Mouse (Mus musculus): ENCODE measurements around the gene Wipf1. TPM values are rescaled to one million over a fixed set of nuclear protein-coding genes. Genes with fewer than 3 reads are reported as not detected.
"Not testable (repeated sequence)": the region's sequence is repeated elsewhere in the genome, so short reads cannot be mapped to it uniquely, and the experiment has no call there.

Gene Wipf1
- total RNA-seq, 4 experiments from 2014 or later: 11.5 to 14.6 (median 13.3) TPM

DNA sequence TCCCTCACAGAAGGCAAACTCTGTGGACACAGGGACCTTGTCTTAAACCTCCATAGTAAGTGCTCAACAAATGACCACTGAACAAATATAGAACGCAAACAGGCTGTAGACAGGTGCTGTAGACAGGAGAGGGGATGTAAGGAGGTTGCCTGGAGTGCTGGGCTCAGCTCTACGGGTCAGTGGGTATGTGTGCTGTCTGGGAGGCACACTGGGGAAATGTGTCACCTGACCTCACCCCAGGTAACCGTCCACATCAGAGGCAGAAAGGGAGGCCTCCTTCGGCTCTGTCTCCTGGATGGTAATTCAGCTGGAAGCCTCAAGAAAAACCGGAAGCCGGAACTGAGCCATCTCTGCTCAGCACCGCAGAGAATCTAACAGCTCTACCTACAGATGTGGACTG, 21.6 kb downstream of the Wipf1 start:
- no peak for DNase-seq (ENCODE audit: low spot score)

DNA sequence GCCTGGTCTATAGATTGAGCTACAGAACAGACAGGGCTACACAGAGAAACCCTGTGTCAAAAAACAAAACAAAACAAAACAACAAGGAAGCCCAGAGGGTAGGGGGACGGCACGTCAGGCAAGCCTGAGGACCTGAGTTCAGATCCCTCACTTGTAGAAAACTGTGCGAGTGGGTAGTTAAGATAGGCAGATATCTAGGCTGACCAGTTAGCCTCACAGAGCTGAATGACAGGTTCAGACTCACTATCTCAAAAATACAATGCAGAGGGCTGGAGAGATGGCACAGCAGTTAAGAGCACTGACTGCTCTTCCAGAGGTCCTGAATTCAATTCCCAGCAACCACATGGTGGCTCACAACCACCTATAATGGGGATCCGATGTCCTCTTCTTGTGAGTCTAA, 23.2 kb downstream of the Wipf1 start:
- DNase-seq (ENCODE audit: low spot score): not testable (repeated sequence)

DNA sequence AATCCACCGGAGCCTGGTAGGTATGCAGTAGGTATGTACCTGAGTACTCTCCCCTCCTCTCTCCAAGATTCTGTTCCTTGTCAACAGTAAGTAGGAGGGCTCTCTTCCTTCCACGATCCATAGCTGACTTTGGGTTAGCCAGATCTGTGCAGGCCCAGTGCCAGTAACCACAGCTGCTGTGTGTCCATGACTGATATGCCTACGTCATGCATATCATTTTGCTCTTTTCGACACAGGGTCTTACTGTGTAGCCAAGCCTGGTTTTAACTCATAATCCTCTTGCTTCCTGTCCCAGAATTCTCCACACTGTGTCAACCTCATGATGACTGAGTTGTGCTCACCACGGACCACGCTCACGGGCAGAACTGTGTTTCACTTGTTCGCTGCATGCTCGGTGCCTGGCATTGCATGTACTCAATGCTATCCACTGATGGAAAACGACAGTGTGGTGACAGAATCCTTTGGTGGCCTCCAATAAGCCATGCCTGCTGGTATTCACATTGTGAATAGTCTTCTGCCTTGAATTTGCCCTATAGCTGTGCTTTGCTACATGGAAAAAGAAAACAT, 26.6 kb downstream of the Wipf1 start:
- no peak for DNase-seq (ENCODE audit: low spot score)

DNA sequence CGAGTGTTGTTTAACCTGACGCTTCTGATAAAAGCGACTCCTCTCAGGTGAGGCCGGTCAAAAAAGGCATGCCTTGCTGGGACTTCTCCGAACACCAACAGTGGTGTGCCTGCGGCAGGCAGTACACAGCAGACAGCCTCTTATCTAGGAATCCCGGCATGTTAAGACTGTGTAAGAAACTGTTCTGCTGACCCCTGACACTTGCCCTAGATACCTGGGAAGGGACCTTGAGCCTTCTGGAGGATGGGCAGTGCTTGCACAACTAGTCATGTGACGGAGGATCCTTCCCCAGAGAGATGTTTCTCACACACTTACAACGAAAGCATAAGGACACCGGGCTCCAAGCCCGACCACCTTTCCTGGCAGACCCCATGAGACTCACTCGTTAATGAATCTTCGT, 28.7 kb downstream of the Wipf1 start:
- no peak for DNase-seq (ENCODE audit: low spot score)

DNA sequence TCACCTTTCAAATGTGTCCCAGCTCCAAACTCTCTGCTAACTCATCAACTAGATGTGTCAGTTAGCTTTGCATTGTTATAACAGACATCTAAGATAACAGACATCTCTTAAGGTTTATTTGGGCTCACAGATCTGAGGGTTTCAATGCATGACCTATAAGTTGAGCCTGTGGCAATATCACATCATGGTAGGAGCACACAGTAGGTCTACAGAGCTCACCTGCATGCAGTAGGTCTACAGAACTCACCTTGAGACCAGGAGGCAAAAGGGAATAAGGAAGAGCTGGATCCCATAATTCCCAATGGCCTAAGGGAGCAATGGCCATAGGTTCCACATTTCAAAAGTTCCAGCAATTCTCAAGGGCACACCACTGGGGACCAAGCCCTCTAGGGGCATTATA, 31.2 kb downstream of the Wipf1 start:
- DNase-seq (ENCODE audit: low spot score): no peak

DNA sequence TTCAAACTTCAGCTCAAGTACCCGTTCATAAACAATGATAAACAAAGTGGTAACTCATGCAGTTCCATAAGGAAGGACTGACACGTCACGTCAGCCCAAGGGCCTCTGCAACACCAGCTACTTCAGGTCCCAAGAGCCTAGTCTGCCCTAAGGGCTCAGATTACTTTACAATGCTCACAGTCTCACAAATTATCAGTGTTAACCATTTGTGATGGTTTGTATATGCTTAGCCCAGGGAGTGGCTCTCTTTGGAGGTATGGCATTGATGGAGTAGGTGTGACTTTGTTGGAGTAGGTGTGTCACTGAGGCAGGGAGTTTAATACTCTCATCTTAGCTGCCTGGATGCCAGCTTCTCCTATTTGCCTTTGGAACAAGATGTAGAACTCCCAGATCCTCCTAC, 32.0 kb downstream of the Wipf1 start:
- DNase-seq (ENCODE audit: low spot score): no peak

DNA sequence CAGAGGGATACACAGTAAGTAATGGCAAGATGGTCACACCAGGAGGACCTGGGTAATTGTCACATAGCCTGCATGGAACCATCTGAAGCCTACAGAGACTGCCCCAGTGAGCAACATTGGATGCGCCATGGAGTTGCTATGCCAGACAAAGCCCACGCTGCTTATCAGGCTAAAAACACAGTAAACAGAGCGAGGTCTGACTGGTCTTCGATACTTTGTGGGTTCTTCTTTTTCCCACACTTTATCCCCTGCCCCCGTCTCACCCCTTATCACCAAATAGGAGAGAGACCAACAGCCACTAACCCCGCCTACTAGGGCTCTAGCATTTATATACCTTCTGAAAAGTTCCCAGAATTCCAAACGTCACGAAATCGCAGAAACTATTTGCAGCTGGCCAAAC, 32.6 kb downstream of the Wipf1 start:
- DNase-seq (ENCODE audit: low spot score): no peak

DNA sequence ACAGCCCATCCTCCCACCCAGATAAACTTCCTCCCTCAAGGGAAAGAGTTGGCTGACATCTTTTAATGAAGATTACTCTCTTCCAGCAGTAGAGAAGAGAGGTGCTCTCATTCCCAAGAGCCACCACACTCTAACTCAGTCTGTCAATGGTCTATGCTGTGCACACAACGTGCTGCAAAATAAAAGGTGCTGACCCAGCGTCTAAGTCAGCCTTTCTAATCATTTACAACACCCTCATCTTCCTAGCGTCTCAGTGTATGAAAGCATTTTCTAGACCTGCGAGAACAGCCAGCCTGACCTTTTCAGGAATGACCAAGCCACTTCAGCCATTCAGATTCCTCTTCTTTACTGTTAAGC, 33.2 kb downstream of the Wipf1 start:
- no peak for DNase-seq (ENCODE audit: low spot score)

DNA sequence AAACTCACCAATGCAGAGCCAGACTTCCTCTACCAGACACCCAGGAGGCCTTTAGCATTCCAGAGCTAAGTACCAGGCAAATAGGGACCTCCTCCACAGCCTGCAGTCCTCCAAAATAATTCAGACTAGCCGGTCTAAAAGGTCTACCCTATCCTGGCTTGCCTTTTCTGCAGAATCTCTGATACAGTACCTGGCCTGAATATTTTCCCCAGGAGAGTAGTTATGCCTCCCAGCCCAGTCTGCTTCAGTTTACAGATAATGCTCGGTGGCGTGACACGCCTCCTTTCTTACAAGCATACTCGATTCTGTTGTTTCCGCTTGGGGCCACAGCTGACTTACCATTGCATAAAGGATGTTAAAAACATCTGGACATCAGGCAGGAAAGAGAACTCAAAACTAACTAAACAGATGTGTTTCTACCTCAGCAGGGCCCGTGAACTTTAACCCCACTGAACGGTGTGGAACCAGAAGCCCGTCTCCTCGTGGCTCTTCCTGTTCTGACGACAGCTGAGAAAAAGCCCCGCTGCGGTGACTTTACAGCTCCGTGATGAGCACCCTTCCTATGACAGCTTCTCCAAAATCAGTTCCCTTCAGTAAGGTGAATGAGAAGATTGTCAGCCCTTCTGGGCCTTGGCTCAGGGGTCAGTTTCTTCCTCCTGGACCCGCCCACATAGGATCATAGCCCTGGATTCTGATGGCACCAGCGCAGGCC, 33.8 kb downstream of the Wipf1 start:
- DNase-seq (ENCODE audit: low spot score): peak; percentile 73

DNA sequence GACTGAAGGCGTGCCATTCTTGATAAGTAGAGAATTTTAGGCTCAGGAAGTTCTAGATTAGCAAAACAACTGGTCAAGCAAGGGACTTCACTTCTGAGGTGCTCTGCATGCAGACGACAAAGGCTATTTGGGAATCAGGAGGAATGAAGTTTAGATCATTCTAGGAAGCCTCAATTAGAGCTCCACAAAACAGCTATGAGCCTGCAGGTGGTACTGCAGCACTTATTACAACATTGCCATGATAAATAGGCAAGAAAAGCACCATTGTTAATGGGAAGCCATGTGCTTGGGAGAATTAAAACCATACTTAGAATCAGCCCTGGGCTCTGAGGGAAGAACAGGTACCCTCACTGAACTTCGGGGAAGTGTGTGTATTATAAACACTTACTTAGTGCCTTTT, 36.0 kb downstream of the Wipf1 start:
- no peak for DNase-seq (ENCODE audit: low spot score)

DNA sequence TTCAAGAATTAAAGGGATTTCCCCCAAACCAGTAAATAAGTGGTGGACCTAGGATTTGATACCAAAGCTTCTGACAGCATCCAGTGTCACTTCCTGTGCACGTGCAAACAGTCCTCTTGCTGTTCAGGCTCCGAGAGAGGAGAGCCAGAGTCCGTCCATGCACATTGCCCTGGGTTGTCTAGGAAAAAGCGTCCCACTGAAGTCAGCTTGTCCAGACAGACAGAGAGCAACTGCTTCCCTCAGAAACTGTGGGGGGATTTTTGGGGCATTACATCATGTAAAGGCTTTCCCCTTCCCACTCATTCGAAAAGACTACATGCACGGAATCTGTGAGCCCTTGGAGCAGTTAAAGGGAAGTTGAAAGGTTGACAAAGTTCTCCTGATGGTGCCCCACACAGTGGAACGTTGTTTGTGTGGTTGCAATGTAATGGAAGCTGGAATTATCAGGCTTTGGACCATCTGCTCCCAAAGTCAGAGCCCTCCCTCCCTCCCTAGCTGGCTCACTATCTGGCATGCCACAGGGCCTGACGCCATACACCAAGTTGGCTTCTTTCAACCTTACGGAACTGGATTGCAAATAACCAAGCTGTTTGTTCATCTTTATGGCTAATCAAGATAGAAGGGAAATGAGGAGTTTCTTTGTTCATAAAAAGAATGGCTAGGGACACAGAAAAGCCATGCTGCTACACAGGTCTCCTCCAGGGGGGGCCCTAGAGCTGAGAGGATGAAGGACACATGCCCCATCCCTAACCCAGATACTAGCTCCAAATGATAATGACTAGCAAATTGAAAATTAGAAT, 37.9 kb downstream of the Wipf1 start:
- peak; percentile 63 for DNase-seq (ENCODE audit: low spot score)

DNA sequence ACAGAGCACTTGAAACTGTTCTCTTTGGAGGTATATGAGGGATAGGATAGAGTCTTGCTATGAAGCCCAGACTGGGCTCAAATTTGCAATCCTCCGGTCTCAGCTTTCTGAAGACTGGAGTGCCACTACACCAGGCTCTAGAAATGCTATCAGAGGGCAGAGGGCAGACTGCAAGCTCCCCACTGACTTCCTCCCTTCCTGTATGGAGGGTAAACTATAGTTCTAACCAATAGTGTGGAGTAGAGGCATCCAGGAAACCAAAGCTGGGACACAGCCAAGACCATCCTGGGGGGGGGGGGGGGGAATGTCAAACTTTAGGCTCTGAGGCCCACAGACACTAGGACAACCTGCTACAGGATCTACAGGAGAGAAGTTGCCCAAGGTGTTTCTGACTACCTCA, 39.1 kb downstream of the Wipf1 start:
- no peak for DNase-seq (ENCODE audit: low spot score)

DNA sequence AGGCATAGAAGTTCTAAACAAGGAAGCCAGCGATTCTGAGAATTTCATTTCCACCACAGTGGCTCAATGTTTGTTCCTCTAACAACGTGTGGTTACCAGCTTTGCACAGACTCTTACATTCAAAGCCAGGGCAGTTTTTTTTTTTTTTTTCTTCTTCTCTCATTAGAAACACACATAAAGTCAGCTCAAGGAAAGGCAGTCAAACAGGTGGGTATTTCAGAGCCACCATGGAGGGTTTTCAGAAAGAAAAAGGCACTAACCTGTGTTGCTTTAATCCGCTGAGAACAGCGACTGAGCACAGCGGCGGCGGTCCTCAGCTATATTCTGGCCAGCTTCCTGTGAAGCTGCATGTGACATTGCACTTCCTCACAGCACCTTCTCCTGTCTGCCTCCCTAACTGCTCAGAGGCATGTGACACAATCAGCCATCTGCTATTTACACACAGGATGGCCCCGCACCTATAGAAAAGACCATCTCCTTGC, 43.4 kb downstream of the Wipf1 start:
- no peak for DNase-seq (ENCODE audit: low spot score)

DNA sequence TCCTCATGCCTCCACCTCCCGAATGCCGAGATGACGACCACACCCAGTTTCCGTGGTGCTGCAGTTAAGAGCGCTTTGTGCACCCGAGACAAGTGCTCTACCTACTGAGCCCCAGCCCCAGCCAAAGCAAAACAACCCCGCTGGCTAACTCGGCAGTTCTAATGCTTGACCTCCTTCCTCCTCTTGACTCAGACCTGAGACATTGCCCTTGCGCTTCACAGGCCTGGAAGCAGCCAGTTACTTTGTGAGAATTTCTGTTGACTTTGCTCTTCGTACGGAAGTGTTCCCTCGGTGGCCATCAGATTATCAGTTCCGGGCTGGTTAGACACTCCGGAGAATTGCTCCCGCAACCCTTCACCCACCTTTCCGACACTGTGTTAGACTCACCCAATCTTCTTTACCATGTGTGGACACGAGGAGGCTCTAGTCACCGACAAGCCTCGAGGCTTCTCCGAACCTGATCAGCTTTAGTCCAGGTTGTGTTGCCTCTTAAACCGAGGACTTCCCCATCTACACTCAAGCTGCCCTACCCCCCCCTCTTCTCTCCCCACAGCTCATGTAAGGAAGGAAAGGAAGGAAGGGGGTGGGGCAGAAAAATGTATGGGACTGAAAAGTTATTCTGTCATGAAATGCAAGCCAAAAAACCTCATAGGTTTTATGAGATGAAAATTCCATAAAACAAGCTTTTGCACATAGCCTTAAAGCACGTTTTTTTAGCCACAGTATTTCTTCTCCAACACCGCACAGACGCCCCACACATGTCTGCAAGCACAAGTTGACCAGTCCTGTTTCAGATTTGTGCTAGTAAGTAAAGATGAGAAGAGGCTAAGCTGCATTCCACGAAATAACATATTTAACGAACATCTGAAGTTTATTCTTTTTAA, 44.1 kb downstream of the Wipf1 start:
- DNase-seq (ENCODE audit: low spot score): no peak

DNA sequence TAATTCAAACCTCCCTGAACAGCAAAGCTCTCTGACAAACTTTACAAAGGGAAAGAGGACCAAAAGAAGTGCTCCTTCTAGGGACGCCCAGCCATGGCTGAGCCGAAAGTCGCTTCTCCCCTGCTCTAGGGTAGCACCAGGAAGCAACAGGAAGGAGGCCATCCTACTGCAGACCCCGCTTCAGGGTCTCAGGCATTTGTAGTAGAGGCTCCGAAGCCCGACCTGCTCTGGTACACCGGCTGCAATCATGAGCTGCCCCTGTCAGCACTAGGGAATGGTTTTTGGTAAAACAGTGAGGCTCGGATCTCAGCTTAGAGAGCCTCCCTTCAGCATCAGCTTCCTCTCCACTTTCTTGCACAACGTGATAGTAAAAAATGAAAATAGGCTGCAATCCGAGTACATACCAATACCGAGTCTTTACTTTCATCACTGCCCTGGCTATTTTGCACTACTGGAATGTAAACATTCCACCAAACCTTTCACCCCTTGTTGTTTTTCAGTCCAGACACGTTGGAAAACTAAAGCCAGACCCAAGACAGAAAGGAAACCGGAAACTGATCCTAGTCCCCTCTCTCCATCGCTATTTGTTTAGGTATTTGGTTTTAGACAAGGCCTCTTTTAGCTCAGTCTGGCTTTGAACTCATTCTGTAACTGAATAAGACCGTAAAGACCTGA, 44.8 kb downstream of the Wipf1 start:
- no peak for DNase-seq (ENCODE audit: low spot score)

DNA sequence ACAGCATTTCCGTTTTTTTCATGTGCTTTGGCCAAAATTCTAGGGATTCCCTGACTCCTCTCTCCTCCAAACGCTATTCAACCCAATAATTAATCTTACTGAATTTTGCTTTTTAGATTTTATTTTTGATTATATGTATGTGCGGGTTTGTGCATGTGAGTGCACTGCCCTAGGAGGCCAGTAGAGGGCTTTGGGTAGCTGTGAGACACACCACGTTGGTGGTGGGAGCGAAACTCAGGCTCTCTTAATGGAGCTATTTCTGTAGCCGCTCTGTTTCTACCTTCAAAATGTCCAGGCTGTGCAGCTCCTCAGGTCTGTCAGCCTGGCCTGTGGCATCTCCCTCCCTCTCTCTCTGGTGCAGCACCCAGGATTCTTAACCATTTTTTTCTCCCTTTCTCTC, 50.7 kb downstream of the Wipf1 start:
- no peak for DNase-seq (ENCODE audit: low spot score)

DNA sequence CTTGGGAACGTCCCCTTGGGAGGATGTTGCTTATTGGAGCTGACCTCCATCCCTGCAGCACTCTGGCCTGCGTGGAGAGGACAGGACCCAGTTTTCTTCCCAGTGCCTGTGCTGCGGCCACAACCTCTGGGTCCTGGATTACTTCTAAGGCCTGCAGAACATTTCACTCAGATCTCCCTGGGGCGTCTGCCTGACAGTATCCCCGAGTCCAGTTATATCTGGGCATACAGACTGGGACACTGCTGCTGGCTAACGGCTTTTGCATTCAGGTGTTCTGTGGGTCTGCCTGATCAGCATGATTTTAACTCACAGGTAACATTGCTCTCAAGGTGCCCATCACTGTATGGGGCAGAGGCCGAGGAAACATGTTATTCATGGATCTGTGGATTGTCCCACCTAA, 52.0 kb downstream of the Wipf1 start:
- no peak for DNase-seq (ENCODE audit: low spot score)

DNA sequence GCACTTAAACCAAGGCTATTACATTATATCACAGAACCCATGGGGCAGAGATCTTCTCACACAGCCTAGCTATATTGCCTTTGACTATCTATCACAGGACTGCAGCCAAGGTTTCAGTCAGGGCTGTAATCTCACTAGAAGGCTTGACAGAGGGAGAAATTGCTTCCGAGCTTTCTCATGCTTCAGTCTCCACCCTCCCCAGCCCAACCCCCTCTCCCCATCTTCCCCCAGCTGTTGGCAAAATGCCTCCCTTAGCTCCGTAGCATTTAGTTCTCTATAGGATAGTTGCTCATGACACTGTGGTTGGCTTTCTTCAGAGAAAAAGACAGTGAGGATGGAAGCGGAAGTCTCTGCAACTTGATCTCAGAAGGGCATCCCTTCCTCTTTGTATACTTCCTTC, 54.0 kb downstream of the Wipf1 start:
- no peak for DNase-seq (ENCODE audit: low spot score)

DNA sequence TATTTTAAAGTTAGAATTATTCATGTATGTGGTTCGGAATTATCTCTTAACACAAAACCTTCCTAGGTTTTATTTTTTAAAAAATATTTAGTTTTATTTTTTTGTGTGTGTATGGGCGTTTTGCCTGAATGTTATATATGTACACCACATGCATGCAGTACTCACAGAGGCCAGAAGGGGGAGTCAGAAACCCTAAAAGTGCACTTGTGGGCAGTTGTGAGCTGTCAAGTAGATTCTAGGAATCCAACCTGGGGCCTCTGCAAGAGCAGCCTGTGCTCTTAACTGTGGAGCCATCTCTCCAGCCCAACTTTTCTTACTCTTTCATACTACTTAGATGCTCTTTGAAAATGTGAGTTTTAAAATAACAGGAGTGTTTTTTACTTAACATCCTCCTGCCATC, 57.4 kb downstream of the Wipf1 start:
- no peak for DNase-seq (ENCODE audit: low spot score)

DNA sequence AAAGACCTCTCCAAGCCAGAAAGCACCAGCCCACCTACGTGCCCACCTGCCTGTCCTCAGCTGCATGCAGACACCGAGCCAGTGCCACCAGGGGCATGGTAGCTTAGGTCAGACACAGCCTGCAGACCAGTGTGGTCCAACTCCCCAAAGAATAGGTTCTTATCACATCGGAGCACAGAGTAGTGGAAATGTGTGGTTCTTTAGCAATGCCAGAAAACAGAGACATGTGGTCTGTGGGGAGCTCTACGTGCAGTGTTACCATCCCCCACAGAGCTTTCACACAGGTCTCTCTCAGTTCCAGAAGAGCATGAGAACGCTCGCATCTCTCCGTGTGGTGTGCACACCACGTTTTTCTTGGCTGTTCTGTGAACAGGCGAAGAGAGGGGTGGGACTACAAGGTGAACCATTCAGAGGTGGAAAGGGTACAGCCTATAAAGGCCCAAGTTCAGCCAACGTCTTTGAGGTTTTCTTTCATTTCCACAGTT, 59.3 kb downstream of the Wipf1 start:
- DNase-seq (ENCODE audit: low spot score): no peak

DNA sequence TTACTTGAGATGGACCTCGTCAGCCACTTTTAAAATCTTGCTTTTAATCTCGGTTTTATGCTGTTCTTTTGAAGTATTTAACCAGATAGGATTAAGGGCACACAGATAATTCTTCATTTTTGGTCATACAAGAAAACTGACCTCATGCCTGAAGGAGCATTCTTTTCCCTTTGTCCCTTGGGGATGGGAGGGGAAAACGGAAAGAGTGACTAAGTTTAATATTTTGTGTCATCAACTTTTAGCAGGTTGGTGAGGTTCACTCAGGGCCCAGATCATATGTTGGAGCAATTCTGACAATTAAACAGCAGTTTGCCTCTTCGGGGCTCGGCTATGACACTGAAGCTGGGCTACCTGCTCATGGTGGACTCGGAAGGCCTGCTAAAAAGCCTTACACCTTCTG, 60.0 kb downstream of the Wipf1 start:
- peak; percentile 77 for DNase-seq (ENCODE audit: low spot score)
